13 mouse cellular contexts compared by ENCODE assay signal in genomic region chr4:8431032-8431332, GRCm38 (mm10).
"Had no signal": no experiment of that assay in that cellular context is flagged by ENCODE, and none has a peak within 500 bp of the region (broad histone marks: within the 10 kb centered on the region; RNA-seq: fewer than 3 reads in every experiment).

No protein-coding gene starts in this region.

- H3K9me3 ChIP-seq: limb, embryonic 10.5 days; liver, embryonic 15.5 days; megakaryocyte, embryonic 14.5 days; midbrain, embryonic 12.5 days had no signal

- DNase-seq: kidney, adult 18-20 months; kidney, postnatal 14 days; lung, adult 2 months; lung, postnatal 36 days; thymus, adult 18-20 months; thymus, postnatal 14 days had no signal

- H3K36me3 ChIP-seq: limb, embryonic 10.5 days; liver, embryonic 15.5 days; midbrain, embryonic 12.5 days had no signal

- H3K9ac ChIP-seq: liver, embryonic 15.5 days; midbrain, embryonic 12.5 days had no signal

- H3K4me3 ChIP-seq: left cerebral cortex, adult 2 months; limb, embryonic 10.5 days; liver, embryonic 15.5 days; megakaryocyte, embryonic 14.5 days; midbrain, embryonic 12.5 days had no signal

- H3K27me3 ChIP-seq: liver, embryonic 15.5 days; midbrain, embryonic 12.5 days had no signal

- H3K4me2 ChIP-seq: liver, embryonic 11.5 days; liver, embryonic 15.5 days; midbrain, embryonic 12.5 days had no signal

- H3K4me1 ChIP-seq: liver, embryonic 15.5 days; megakaryocyte, embryonic 14.5 days; midbrain, embryonic 12.5 days had no signal

- H3K27ac ChIP-seq: left cerebral cortex, adult 2 months; limb, embryonic 10.5 days; liver, embryonic 15.5 days; midbrain, embryonic 12.5 days had no signal

- ATAC-seq: lung, postnatal 0 days had no signal
